Mouse (Mus musculus) left cerebral cortex, adult 9 months (tissue): ENCODE results near the gene Zfp729b.

Experiments
- DNase-seq, 2 experiments: peaks; one replicate each; pipeline ENCODE4 v3.0.0; 2022; ENCODE audit warnings: low spot score in 2 of 2

The Zfp729b gene

GRCm38 (mm10) chr13:67609066-67609876, at the start of gene Zfp729b:
Gene Zfp729b, minus strand, starts transcription at chr13:67609707.
- peak; percentile 55 to 89 for DNase-seq

- no peak for DNase-seq
These were observed 43.0 kb upstream of the Zfp729b start for GRCm38 (mm10) chr13:67652496-67652895.

- peak; percentile 79 to 89 for DNase-seq
These were observed 27.9 kb upstream of the Zfp729b start, which contains the start of the genes Gm49345 and Zfp729a for GRCm38 (mm10) chr13:67637294-67638007. Gene Gm49345, minus strand, starts transcription at chr13:67637769. Gene Zfp729a, minus strand, starts transcription at chr13:67637791.

- no peak for DNase-seq
These were observed 601 bp upstream of the Zfp729b start for GRCm38 (mm10) chr13:67610108-67610507.

- no peak for DNase-seq
These were observed 36.8 kb downstream of the Zfp729b start for GRCm38 (mm10) chr13:67572591-67573189.

GRCm38 (mm10) chr13:67553730-67554129, 55.8 kb downstream of the Zfp729b start, which contains the start of gene Zfp748:
Gene Zfp748, minus strand, starts transcription at chr13:67553830.
- no peak for DNase-seq

GRCm38 (mm10) chr13:67552505-67553346, 56.8 kb downstream of the Zfp729b start:
- peak; percentile 76 to 92 for DNase-seq

- no peak for DNase-seq
These were observed 63.6 kb downstream of the Zfp729b start for GRCm38 (mm10) chr13:67545941-67546340.
